Mouse (Mus musculus) embryo, embryonic 10.5 days (tissue): Measurements from ENCODE around the gene Apmap.
"Not testable (repeated sequence)": the region's sequence is repeated elsewhere in the genome, so short reads cannot be mapped to it uniquely, and the experiment has no call there.

Experiments used
- DNase-seq: peaks from one replicate; pipeline ENCODE4 v3.0.0-alpha.2; 2015; ENCODE audit warnings: low spot score

Gene Apmap

GRCm38 (mm10) chr2:150621698-150622097 lies 13.3 kb upstream of the Apmap start:
- no peak for DNase-seq

GRCm38 (mm10) chr2:150610097-150610496 lies 1.7 kb upstream of the Apmap start:
- DNase-seq: no peak

- peak; percentile 92 for DNase-seq
Observed at GRCm38 (mm10) chr2:150608872-150609560, 649 bp upstream of the Apmap start.

GRCm38 (mm10) chr2:150607086-150607485 lies 1.3 kb downstream of the Apmap start:
- DNase-seq: no peak

- no peak for DNase-seq
Observed at GRCm38 (mm10) chr2:150604802-150605201, 3.6 kb downstream of the Apmap start.

- DNase-seq: no peak
Observed at GRCm38 (mm10) chr2:150602166-150602565, 6.2 kb downstream of the Apmap start.

GRCm38 (mm10) chr2:150600263-150600662 lies 8.1 kb downstream of the Apmap start:
- DNase-seq: no peak

- DNase-seq: no peak
Observed at GRCm38 (mm10) chr2:150595411-150596190, 12.8 kb downstream of the Apmap start.

- no peak for DNase-seq
Observed at GRCm38 (mm10) chr2:150589076-150589475, 19.3 kb downstream of the Apmap start.

GRCm38 (mm10) chr2:150579628-150580027 lies 28.7 kb downstream of the Apmap start:
- DNase-seq: no peak

- no peak for DNase-seq
Observed at GRCm38 (mm10) chr2:150578603-150579002, 29.8 kb downstream of the Apmap start.

- DNase-seq: no peak
Observed at GRCm38 (mm10) chr2:150576256-150576655, 32.1 kb downstream of the Apmap start.

- DNase-seq: no peak
Observed at GRCm38 (mm10) chr2:150572463-150572862, 35.9 kb downstream of the Apmap start.

GRCm38 (mm10) chr2:150570761-150571160 lies 37.6 kb downstream of the Apmap start:
- no peak for DNase-seq

GRCm38 (mm10) chr2:150569847-150570590 lies 38.3 kb downstream of the Apmap start, which contains the start of gene Cst7:
TSS of gene Cst7 (plus strand) at chr2:150570415.
- DNase-seq: no peak

- DNase-seq: no peak
Observed at GRCm38 (mm10) chr2:150567051-150567450, 41.3 kb downstream of the Apmap start.

GRCm38 (mm10) chr2:150558568-150558967 lies 49.8 kb downstream of the Apmap start:
- peak; percentile 39 for DNase-seq

- DNase-seq: not testable (repeated sequence)
Observed at GRCm38 (mm10) chr2:150549576-150549975, 58.8 kb downstream of the Apmap start.
